25 mouse cellular contexts compared by ENCODE assay signal in the genomic region with DNA sequence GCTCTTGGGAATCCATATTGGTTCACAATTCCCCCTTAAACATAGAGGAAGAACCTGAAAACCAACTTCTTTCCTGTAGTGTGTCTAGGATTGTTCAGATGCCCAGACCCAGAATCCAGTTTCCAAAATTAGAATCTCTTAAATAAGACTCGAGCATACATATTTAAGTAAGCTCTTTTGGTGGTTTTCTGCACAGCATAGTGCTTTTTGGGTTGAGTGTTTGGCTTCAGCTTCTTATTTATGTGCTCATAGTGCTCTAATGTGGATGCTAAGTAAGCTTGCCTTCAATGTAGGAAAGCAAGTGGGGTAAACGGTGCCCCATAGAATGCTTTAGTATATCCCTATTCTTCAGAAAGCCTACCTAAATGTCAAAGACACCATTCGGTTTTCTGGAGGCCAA. TPM values are rescaled to one million over a fixed set of nuclear protein-coding genes. Genes with fewer than 3 reads are reported as not detected.
"Had no signal": no experiment of that assay in that cellular context is flagged by ENCODE, and none has a peak within 500 bp of the region (broad histone marks: within the 10 kb centered on the region; RNA-seq: fewer than 3 reads in every experiment).

No protein-coding gene starts in this region.

- ATAC-seq: intestine, embryonic 16.5 days; liver, embryonic 12.5 days had no signal

- H3K4me3 ChIP-seq: heart, adult 2 months; heart, embryonic 13.5 days; heart, embryonic 15.5 days; hindbrain, embryonic 13.5 days; hindbrain, embryonic 15.5 days; kidney, embryonic 15.5 days; limb, embryonic 13.5 days; limb, embryonic 15.5 days; liver, embryonic 12.5 days had no signal

- H3K27ac ChIP-seq: heart, adult 2 months; heart, embryonic 13.5 days; heart, embryonic 15.5 days; hindbrain, embryonic 13.5 days; hindbrain, embryonic 15.5 days; hindbrain, postnatal 0 days; kidney, embryonic 15.5 days; kidney, postnatal 0 days; limb, embryonic 13.5 days; limb, embryonic 15.5 days; liver, embryonic 12.5 days; liver, embryonic 14.5 days had no signal

- DNase-seq: gastrocnemius, postnatal 14 days; gastrocnemius, postnatal 36 days; heart, adult 11 months; heart, adult 2 months; heart, postnatal 14 days; heart, postnatal 36 days; kidney, adult 11 months; kidney, adult 9 months; kidney, postnatal 14 days; layer of hippocampus, adult 9-11 months; layer of hippocampus, postnatal 36 days had no signal

RNA-seq across cellular contexts. Expression of a gene that starts 9.0 kb away (rescaled TPM):
- total RNA-seq: hematopoietic stem cell, adult 5-6 weeks had no signal
- polyA plus RNA-seq: liver, adult 2 months had no signal
